Mouse (Mus musculus) ES-Bruce4 (cell line): ENCODE measurements around the gene Crat.

Experiments
- CTCF ChIP-seq: IDR thresholded peaks from one replicate; pipeline ENCODE4 v1.8.1; 2011; ENCODE audit warnings: low read depth, low read length
- POLR2A ChIP-seq: IDR thresholded peaks from one replicate; pipeline ENCODE4 v1.8.1; 2011; ENCODE audit warnings: low read length; ENCODE audit not compliant: insufficient read depth

GRCm38 (mm10) chr2:30399191-30400171, 16.1 kb downstream of the Crat start:
- TF ChIP-seq CTCF (no peak), POLR2A (no peak)
